Mouse (Mus musculus): Measurements from ENCODE around the gene Bloc1s2. TPM values are rescaled to one million over a fixed set of nuclear protein-coding genes. Genes with fewer than 3 reads are reported as not detected.

Gene Bloc1s2
- polyA plus RNA-seq, 1 experiment from 2014 or later: 31.6 TPM

- Histone ChIP-seq H3K36me3 (replicated peaks; ENCODE audit: insufficient read depth, low read length) (no peaks in the 10 kb centered on the region), H3K4me3 (ENCODE audit: low read depth, low read length) (no peak overlapping the region), H3K9ac (replicated peaks) (no peak overlapping the region), H3K27ac (ENCODE audit: low read depth) (no peak overlapping the region), H3K9me3 (ENCODE audit: low read length) (no peaks in the 10 kb centered on the region; the same call in 1 of the 2 replicates), H3K4me1 (ENCODE audit: insufficient read depth) (no peaks in the 10 kb centered on the region), H3K4me2 (ENCODE audit: low read depth, low read length) (no peak overlapping the region), H3K27me3 (ENCODE audit: insufficient read depth, low read length) (no peaks in the 10 kb centered on the region)
- 68% methylated on average over 1 of the region's 1 CpGs for WGBS (ENCODE audit: insufficient replicate concordance)
- DNase-seq (no peak), ATAC-seq (no peak)
- TF ChIP-seq EP300 (IDR thresholded peaks at IDR 0.05; ENCODE audit: low read depth) (no peak), CTCF (IDR thresholded peaks at IDR 0.05; ENCODE audit: low read depth) (no peak)
These were observed 34.3 kb upstream of the Bloc1s2 start for GRCm38 (mm10) chr19:44180502-44180901.

- H3K9me3 ChIP-seq (ENCODE audit: low read length): peaks cover 3% of the 10 kb centered on the region; the same call in 1 of the 2 replicates
- 76% methylated on average over 3 of the region's 3 CpGs for WGBS (ENCODE audit: insufficient replicate concordance)
- no peak overlapping the region for H3K9ac ChIP-seq (replicated peaks)
- no peak for ATAC-seq
- H3K4me1 ChIP-seq (ENCODE audit: insufficient read depth): no peaks in the 10 kb centered on the region
- H3K27me3 ChIP-seq (ENCODE audit: insufficient read depth, low read length): no peaks in the 10 kb centered on the region
- no peak for DNase-seq
- no peaks in the 10 kb centered on the region for H3K36me3 ChIP-seq (replicated peaks; ENCODE audit: insufficient read depth, low read length)
- TF ChIP-seq EP300 (IDR thresholded peaks at IDR 0.05; ENCODE audit: low read depth): no peak
- TF ChIP-seq CTCF (IDR thresholded peaks at IDR 0.05; ENCODE audit: low read depth): no peak
- H3K4me2 ChIP-seq (ENCODE audit: low read depth, low read length): no peak overlapping the region
- no peak overlapping the region for H3K4me3 ChIP-seq (ENCODE audit: low read depth, low read length)
- no peak overlapping the region for H3K27ac ChIP-seq (ENCODE audit: low read depth)
These were observed 30.5 kb upstream of the Bloc1s2 start for GRCm38 (mm10) chr19:44176741-44177140.

DNA sequence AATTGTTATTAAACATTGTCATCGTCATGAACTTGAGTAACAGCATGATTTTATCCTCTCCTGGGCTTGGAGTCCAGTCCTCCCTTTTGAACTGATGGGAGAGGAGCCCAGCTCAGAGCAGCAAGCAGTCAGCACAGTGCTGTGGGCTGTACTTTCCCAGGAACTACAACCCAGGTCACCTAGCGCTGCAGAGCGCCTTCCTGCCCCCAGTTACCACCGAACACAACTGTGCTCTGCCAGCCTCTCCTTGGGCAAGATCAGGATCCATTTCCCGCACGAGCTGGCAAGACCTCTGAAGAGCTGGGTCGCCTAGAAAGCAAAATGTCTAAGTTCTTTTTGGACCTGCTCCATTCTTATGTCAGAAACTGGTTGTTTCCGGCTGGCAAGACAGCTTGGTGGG, 28.6 kb upstream of the Bloc1s2 start:
- peaks cover 3% of the 10 kb centered on the region; the same call in 1 of the 2 replicates for H3K9me3 ChIP-seq (ENCODE audit: low read length)
- no peaks in the 10 kb centered on the region for H3K27me3 ChIP-seq (ENCODE audit: insufficient read depth, low read length)
- no peak overlapping the region for H3K9ac ChIP-seq (replicated peaks)
- ATAC-seq: no peak
- H3K27ac ChIP-seq (ENCODE audit: low read depth): no peak overlapping the region
- H3K4me2 ChIP-seq (ENCODE audit: low read depth, low read length): no peak overlapping the region
- TF ChIP-seq EP300 (IDR thresholded peaks at IDR 0.05; ENCODE audit: low read depth) (no peak), CTCF (IDR thresholded peaks at IDR 0.05; ENCODE audit: low read depth) (no peak)
- DNase-seq: no peak
- H3K4me1 ChIP-seq (ENCODE audit: insufficient read depth): no peaks in the 10 kb centered on the region
- H3K36me3 ChIP-seq (replicated peaks; ENCODE audit: insufficient read depth, low read length): no peaks in the 10 kb centered on the region
- no peak overlapping the region for H3K4me3 ChIP-seq (ENCODE audit: low read depth, low read length)
- WGBS (ENCODE audit: insufficient replicate concordance): 67% methylated on average over 8 of the region's 8 CpGs

GRCm38 (mm10) chr19:44161515-44161914, 15.3 kb upstream of the Bloc1s2 start:
- H3K4me1 ChIP-seq (ENCODE audit: insufficient read depth): no peaks in the 10 kb centered on the region
- H3K36me3 ChIP-seq (replicated peaks; ENCODE audit: insufficient read depth, low read length): no peaks in the 10 kb centered on the region
- 10% methylated on average over 3 of the region's 3 CpGs for WGBS (ENCODE audit: insufficient replicate concordance)
- TF ChIP-seq CTCF (IDR thresholded peaks at IDR 0.05; ENCODE audit: low read depth): peak; percentile 74
- no peak for TF ChIP-seq EP300 (IDR thresholded peaks at IDR 0.05; ENCODE audit: low read depth)
- ATAC-seq: no peak
- H3K27me3 ChIP-seq (ENCODE audit: insufficient read depth, low read length): no peaks in the 10 kb centered on the region
- H3K4me3 ChIP-seq (ENCODE audit: low read depth, low read length): no peak overlapping the region
- H3K9ac ChIP-seq (replicated peaks): no peak overlapping the region
- no peaks in the 10 kb centered on the region for H3K9me3 ChIP-seq (ENCODE audit: low read length)
- no peak for DNase-seq
- no peak overlapping the region for H3K27ac ChIP-seq (ENCODE audit: low read depth)
- H3K4me2 ChIP-seq (ENCODE audit: low read depth, low read length): no peak overlapping the region

GRCm38 (mm10) chr19:44159386-44159785, 13.1 kb upstream of the Bloc1s2 start:
- no peaks in the 10 kb centered on the region for H3K36me3 ChIP-seq (replicated peaks; ENCODE audit: insufficient read depth, low read length)
- no peak overlapping the region for H3K9ac ChIP-seq (replicated peaks)
- DNase-seq: no peak
- WGBS (ENCODE audit: insufficient replicate concordance): 73% methylated on average over 3 of the region's 3 CpGs
- no peak overlapping the region for H3K27ac ChIP-seq (ENCODE audit: low read depth)
- no peaks in the 10 kb centered on the region for H3K4me1 ChIP-seq (ENCODE audit: insufficient read depth)
- H3K4me2 ChIP-seq (ENCODE audit: low read depth, low read length): no peak overlapping the region
- H3K27me3 ChIP-seq (ENCODE audit: insufficient read depth, low read length): no peaks in the 10 kb centered on the region
- no peak overlapping the region for H3K4me3 ChIP-seq (ENCODE audit: low read depth, low read length)
- ATAC-seq: no peak
- no peak for TF ChIP-seq EP300 (IDR thresholded peaks at IDR 0.05; ENCODE audit: low read depth)
- TF ChIP-seq CTCF (IDR thresholded peaks at IDR 0.05; ENCODE audit: low read depth): no peak
- H3K9me3 ChIP-seq (ENCODE audit: low read length): no peaks in the 10 kb centered on the region

GRCm38 (mm10) chr19:44157005-44157404, 10.8 kb upstream of the Bloc1s2 start:
- Histone ChIP-seq H3K27ac (ENCODE audit: low read depth) (no peak overlapping the region), H3K4me1 (ENCODE audit: insufficient read depth) (no peaks in the 10 kb centered on the region), H3K27me3 (ENCODE audit: insufficient read depth, low read length) (no peaks in the 10 kb centered on the region), H3K4me3 (ENCODE audit: low read depth, low read length) (no peak overlapping the region), H3K9ac (replicated peaks) (no peak overlapping the region), H3K36me3 (replicated peaks; ENCODE audit: insufficient read depth, low read length) (no peaks in the 10 kb centered on the region), H3K4me2 (ENCODE audit: low read depth, low read length) (no peak overlapping the region), H3K9me3 (ENCODE audit: low read length) (no peaks in the 10 kb centered on the region)
- ATAC-seq (no peak), DNase-seq (no peak)
- 89% methylated on average over 10 of the region's 10 CpGs for WGBS (ENCODE audit: insufficient replicate concordance)
- TF ChIP-seq CTCF (IDR thresholded peaks at IDR 0.05; ENCODE audit: low read depth): no peak

DNA sequence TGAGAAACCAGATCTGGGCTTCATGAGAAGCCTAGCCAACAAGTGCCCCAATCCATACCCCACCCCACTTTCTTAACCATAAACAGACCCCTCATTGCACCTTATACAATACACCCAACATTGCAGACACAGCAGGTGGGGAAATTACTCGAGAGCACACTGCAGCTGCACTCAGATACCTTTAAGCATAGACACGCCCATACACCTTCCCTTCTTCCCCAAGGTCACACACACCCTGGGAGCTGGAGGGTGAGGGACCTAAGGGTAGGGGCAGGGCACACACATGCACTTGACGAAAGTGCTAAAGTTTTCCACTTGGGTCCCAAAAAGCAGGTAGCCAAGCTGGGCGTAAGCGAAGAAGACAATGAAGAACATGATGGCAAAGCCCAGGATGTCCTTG, 7.5 kb upstream of the Bloc1s2 start:
- peaks cover 3% of the 10 kb centered on the region; the same call in 1 of the 2 replicates for H3K27me3 ChIP-seq (ENCODE audit: insufficient read depth, low read length)

More for the DNA sequence above, 7.5 kb upstream of the Bloc1s2 start:
- Histone ChIP-seq H3K36me3 (replicated peaks; ENCODE audit: insufficient read depth, low read length) (no peaks in the 10 kb centered on the region), H3K4me3 (ENCODE audit: low read depth, low read length) (no peak overlapping the region), H3K4me1 (ENCODE audit: insufficient read depth) (no peaks in the 10 kb centered on the region), H3K9ac (replicated peaks) (no peak overlapping the region), H3K9me3 (ENCODE audit: low read length) (no peaks in the 10 kb centered on the region), H3K4me2 (ENCODE audit: low read depth, low read length) (no peak overlapping the region), H3K27ac (ENCODE audit: low read depth) (no peak overlapping the region)
- ATAC-seq (no peak), DNase-seq (no peak)
- 74% methylated on average over 5 of the region's 5 CpGs for WGBS (ENCODE audit: insufficient replicate concordance)
- no peak for TF ChIP-seq EP300 (IDR thresholded peaks at IDR 0.05; ENCODE audit: low read depth)
- TF ChIP-seq CTCF (IDR thresholded peaks at IDR 0.05; ENCODE audit: low read depth): no peak
